Mouse (Mus musculus) limb, embryonic 10.5 days (tissue): Measurements from ENCODE around the gene Mal. TPM values are rescaled to one million over a fixed set of nuclear protein-coding genes. Genes with fewer than 3 reads are reported as not detected.
A peak's percentile ranks its signal among the peaks of the same experiment; 100 is the strongest.
"Not testable (repeated sequence)": the region's sequence is repeated elsewhere in the genome, so short reads cannot be mapped to it uniquely, and the experiment has no call there.

ENCODE experiments used
- DNase-seq: peaks from one replicate; pipeline ENCODE4 v3.0.0-alpha.2; 2017; ENCODE audit warnings: low spot score
- H3K27ac ChIP-seq: fragments of 300-500 bp; sonication (generic); 2 replicates; pipeline ENCODE4 v1.5.1; 2016; ENCODE audit warnings: mild to moderate bottlenecking
- H3K27me3 ChIP-seq: fragments of 300-500 bp; sonication (generic); 2 replicates; pipeline ENCODE4 v1.6.1; 2016; ENCODE audit warnings: low read depth, mild to moderate bottlenecking; ENCODE audit not compliant: poor library complexity, severe bottlenecking
- H3K36me3 ChIP-seq: fragments of 300-500 bp; sonication (generic); 2 replicates; pipeline ENCODE4 v1.6.1; 2016; ENCODE audit warnings: mild to moderate bottlenecking, moderate library complexity
- H3K4me1 ChIP-seq: fragments of 300-500 bp; sonication (generic); 2 replicates; pipeline ENCODE4 v1.6.1; 2016
- H3K4me3 ChIP-seq: fragments of 300-500 bp; sonication (generic); 2 replicates; pipeline ENCODE4 v1.5.1; 2016; ENCODE audit warnings: mild to moderate bottlenecking, moderate library complexity
- H3K9me3 ChIP-seq: fragments of 300-500 bp; sonication (generic); replicated peaks from 2 replicates; pipeline ENCODE4 v1.6.1; 2016; ENCODE audit warnings: mild to moderate bottlenecking
- WGBS: fragments of 180-500 bp; shearing (Covaris S2); methylation state at CpG from one replicate; pipeline ENCODE4 v1.1.7; 2016; 5-methylcytosine and 5-hydroxymethylcytosine counted together
- polyA plus RNA-seq: library from polyadenylated mRNA; unstranded; fragments of >200 nt; fragmentation: Nextera tagmentation; extraction: Ambion mirVana; gene quantifications from 2 replicates; pipeline ENCODE4 v1.2.1, GENCODE M21; 2016

Gene Mal
- polyA plus RNA-seq, 1 experiment from 2014 or later: 0.10 TPM

DNA sequence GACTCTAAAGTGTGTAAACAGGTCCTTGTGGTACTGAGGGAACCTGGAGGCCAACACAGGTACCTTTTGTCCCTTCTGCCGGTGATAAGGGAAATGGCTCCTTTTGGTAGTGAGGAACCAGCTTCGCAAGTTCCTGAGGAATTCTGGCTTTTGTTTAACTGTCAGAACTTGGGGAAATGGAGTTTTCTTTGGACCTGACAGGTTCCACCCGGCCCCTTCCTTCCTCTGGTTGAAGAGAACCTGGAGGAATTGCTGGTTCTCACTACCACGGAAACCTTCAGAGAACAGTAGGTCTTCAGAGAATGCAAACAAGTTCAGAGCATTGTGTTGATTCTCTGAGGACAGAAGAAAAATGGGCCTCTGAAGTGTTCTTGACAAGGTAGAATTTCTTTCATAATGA, 45.1 kb downstream of the Mal start:
- H3K27me3 ChIP-seq: no peaks in the 10 kb centered on the region
- H3K9me3 ChIP-seq: no peaks in the 10 kb centered on the region
- no peak for DNase-seq
- H3K4me1 ChIP-seq: peaks cover 18% of the 10 kb centered on the region
- H3K27ac ChIP-seq: no peak overlapping the region
- WGBS: 87% methylated on average over 4 of the region's 4 CpGs
- no peak overlapping the region for H3K4me3 ChIP-seq
- H3K36me3 ChIP-seq: peaks cover under 1% of the 10 kb centered on the region; the same call in 1 of the 2 replicates

DNA sequence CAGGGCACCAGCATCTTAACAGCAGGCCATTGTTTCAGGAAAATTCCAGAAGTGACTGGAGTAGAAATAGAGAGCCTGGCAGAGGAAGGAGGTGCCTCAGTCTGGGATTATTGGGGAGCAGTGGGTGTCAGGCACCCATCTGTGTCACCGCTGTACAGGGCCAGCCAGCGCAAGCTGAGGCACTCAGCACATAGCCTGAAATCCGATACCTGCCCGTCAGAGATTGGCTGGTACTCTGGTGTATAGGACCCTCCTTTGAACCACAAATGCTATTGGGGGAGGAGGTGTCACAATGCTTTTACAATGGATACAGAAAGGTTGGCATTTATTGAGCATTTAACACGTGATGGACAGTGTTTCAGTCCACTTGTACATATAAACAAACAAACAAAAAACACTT, 47.5 kb downstream of the Mal start:
- Histone ChIP-seq H3K27ac (peak overlapping the region; percentile 72; the same call in 1 of the 2 replicates), H3K9me3 (no peaks in the 10 kb centered on the region), H3K4me1 (peaks cover 18% of the 10 kb centered on the region), H3K27me3 (no peaks in the 10 kb centered on the region), H3K36me3 (peaks cover 25% of the 10 kb centered on the region), H3K4me3 (0 out of 2 replicates have a peak overlapping the region, but pooled peaks have one; percentile 21)
- 2% methylated on average over 5 of the region's 5 CpGs for WGBS
- peak; percentile 52 for DNase-seq

DNA sequence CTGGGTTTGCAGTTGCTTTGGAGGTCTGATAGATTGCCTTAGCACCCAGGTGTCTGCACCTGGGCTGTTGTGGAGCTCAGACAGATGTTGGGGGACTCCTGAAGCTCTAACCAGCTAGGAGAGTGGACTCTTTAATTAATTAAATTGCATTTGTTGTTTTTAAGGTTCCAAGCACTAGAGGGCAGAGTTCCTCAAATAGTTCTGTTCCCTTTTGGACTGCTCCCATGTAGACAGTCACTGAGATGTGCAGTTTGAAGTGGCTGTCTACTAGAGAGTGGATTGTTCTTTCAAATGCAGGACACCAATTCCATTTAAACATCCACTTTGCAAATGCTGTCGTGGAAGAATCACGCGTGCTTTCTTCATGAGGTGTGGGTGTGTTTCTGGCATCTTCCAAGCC, 48.3 kb downstream of the Mal start:
- Histone ChIP-seq H3K4me1 (peaks cover 18% of the 10 kb centered on the region), H3K36me3 (peaks cover 31% of the 10 kb centered on the region), H3K4me3 (no peak overlapping the region), H3K27me3 (no peaks in the 10 kb centered on the region), H3K9me3 (no peaks in the 10 kb centered on the region), H3K27ac (no peak overlapping the region)
- 57% methylated on average over 3 of the region's 3 CpGs for WGBS
- no peak for DNase-seq

DNA sequence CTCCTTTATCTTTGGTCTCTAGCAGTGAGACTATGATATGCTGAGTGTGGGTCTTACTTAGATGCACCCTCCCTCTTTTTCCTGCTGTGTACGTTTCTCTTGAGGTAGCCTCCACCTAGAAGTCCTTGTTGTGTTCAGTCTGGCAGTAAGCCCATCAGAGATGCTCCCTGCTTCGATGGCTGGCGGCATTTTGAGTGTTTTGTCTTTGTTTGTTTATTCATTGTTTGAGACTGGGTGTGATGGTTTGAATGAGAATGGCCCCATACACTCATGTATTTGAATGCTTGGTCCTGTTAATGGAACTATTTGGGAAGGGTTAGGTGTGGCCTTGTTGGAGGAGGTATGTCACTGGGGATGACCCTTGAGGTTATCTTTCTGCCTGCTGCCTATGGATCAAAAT, 51.3 kb downstream of the Mal start:
- H3K4me1 ChIP-seq: peaks cover 18% of the 10 kb centered on the region
- no peak overlapping the region for H3K27ac ChIP-seq
- H3K36me3 ChIP-seq: peaks cover 61% of the 10 kb centered on the region
- no peaks in the 10 kb centered on the region for H3K27me3 ChIP-seq
- no peaks in the 10 kb centered on the region for H3K9me3 ChIP-seq
- H3K4me3 ChIP-seq: no peak overlapping the region
- DNase-seq: no peak
- 95% methylated on average over 3 of the region's 3 CpGs for WGBS

DNA sequence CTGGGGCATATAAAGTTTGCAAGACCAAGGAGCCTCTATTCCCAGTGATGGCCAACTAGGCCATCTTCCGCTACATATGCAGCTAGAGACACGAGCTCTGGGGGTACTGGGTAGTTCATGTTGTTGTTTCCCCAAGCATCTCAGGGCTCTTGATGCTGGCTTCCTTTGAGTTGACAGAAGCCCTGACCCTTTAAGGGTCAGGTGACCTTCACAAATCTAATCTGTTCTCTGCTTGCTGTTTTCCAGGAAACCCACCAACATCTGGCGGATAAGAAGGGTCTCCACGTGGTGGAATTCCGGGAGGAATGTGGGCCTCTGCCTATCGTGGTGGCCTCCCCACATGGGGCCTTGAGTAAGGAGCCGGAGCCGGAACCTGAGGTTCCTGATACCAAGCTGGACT, 53.1 kb downstream of the Mal start:
- not testable (repeated sequence) for DNase-seq, H3K9me3 ChIP-seq, H3K4me1 ChIP-seq, H3K27ac ChIP-seq, H3K27me3 ChIP-seq, H3K4me3 ChIP-seq
- H3K36me3 ChIP-seq: peaks cover 79% of the 10 kb centered on the region
- WGBS: 84% methylated on average over 6 of the region's 8 CpGs

DNA sequence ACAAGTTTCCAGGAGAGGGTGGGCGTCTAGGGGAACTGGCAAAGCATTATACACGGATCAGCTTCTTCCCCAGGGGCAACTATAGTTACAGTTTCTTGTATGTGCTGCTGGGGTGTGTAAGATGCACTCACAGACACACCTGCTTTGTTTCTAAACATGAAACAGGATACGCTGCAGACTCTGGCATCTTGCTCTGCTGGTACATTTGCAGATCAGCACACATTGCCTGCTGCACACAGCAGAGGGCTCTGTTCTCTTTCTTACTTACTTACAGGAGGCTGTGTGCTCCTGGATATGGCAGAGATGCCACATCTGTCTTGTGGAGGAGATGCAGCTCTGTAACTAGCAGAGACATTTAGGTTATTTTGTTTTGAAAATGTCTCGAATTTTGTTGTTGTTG, 65.7 kb downstream of the Mal start:
- H3K4me1 ChIP-seq: peaks cover 35% of the 10 kb centered on the region
- no peaks in the 10 kb centered on the region for H3K9me3 ChIP-seq
- no peaks in the 10 kb centered on the region for H3K27me3 ChIP-seq
- H3K27ac ChIP-seq: no peak overlapping the region
- no peak overlapping the region for H3K4me3 ChIP-seq
- no peak for DNase-seq
- WGBS: 83% methylated on average over 4 of the region's 4 CpGs
- peaks cover 50% of the 10 kb centered on the region for H3K36me3 ChIP-seq

DNA sequence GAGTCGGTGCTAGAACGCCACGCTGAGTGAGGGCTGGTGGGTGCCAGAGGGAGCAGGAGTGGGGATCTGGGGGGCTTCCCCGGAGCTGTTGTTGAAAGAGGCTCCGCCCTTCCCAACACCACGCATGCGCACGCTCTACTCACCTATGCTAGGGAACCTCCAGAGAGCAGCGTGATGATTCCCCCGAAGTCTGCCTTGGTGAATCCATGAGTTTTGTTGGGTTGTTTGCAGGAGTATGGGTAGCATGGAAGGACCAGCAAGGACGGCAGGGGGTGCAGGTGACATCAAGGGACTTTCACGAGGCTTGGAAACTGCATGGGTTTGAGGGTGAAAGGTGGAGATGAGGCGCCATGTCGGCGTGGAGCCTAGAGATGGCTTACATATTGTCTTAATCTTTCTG, 66.3 kb downstream of the Mal start:
- Histone ChIP-seq H3K4me3 (no peak overlapping the region; the same call in 1 of the 2 replicates), H3K27ac (no peak overlapping the region), H3K36me3 (peaks cover 44% of the 10 kb centered on the region)

DNA sequence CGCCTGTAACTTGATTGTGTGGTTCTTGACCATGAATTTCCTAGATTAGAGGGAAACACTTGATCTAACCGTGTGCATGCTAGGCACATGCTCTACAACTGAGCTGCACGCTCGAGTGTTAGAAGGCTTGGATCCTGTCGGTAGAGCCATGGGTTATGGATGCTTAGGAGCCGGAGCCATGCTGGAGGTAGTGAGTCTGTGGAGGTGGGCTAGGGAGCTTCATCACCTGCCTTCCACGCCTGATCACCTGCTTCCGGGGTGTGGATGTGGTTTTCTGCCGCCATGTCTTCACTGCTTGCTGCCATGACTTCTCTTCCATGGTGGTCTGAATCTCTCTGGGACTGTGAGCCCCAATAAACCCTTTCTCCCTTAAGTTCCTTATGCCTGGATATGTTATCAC, 67.6 kb downstream of the Mal start:
- H3K4me3 ChIP-seq: no peak overlapping the region
- no peaks in the 10 kb centered on the region for H3K27me3 ChIP-seq
- 90% methylated on average over 9 of the region's 9 CpGs for WGBS
- no peak overlapping the region for H3K27ac ChIP-seq
- peaks cover 31% of the 10 kb centered on the region for H3K36me3 ChIP-seq
- DNase-seq: no peak
- H3K9me3 ChIP-seq: no peaks in the 10 kb centered on the region
- H3K4me1 ChIP-seq: peaks cover 42% of the 10 kb centered on the region

More for the DNA sequence above, 66.3 kb downstream of the Mal start:
- Histone ChIP-seq H3K4me1 (peaks cover 35% of the 10 kb centered on the region), H3K9me3 (no peaks in the 10 kb centered on the region), H3K27me3 (no peaks in the 10 kb centered on the region)
- WGBS: 78% methylated on average over 15 of the region's 15 CpGs
- no peak for DNase-seq

DNA sequence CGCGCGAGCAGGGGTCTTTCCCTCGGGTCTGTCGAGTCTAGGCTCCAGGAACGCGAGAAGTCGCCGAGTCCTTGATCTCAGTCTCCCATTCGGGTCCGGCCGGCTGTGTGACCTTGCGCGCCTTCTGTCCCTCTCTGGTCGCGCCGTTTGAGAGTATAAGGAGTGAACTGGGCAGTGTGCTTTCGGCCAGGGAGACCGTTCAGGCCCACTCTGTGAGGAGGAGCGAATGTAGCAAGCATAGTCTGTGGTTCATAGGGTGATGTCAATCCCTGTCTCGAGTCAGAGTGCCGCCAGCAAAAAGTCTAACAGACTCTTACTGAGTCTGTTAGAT, 69.0 kb downstream of the Mal start:
- H3K4me1 ChIP-seq: peaks cover 46% of the 10 kb centered on the region
- H3K36me3 ChIP-seq: peaks cover 19% of the 10 kb centered on the region
- H3K4me3 ChIP-seq: peak overlapping the region; percentile 92
- under 1% methylated on average over 22 of the region's 22 CpGs for WGBS
- no peaks in the 10 kb centered on the region for H3K9me3 ChIP-seq
- no peak for DNase-seq
- peak overlapping the region; percentile 99 for H3K27ac ChIP-seq
- H3K27me3 ChIP-seq: no peaks in the 10 kb centered on the region

DNA sequence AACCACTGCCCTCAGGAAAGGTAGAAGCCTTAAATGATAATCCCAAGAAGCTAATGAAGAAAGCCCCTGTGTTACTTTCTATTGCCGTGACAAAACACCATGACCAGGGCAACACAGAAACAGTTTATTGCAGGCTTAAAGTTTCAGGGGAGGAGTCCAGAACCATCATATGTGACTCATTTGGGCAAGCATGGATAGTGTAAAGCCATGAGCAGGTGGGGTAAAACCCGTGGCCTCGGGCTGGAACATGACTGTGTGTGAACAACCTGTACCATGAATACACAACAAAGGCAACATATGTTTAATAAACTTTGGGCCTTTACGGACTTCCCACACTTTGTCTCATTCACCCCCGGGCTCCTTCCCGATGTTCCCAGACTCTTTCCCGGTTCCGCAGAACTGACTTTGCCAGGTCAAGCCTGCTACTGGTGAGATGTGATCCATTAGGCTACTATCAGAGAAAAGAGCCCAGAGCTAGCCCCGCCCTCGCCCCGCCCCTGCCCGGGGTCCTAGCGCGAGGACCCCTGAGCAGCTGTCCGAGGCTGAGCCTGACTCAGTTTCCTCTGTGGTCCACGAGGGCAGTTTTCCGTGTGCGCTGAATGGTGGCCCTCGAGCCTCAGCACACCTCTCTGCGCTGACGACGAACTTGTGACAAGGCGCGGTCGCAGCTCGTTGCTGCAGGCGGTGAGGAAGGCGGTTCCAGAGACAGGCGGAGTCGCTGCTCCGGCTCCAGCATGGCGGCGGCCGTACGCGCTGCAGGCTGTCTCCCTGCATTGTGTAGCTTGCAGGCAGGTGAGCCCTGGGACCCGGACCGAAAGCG, 69.6 kb downstream of the Mal start, which contains the start of the genes Zfp661 and Mrps5:
Zfp661 (minus strand) TSS at position 401 of the 820 bp plus-strand sequence.
Mrps5 (plus strand) TSS at position 529 of the 820 bp plus-strand sequence.
- H3K27ac ChIP-seq: peak within 1 kb of the TSS; percentile 99
- 5% methylated on average over 39 of the region's 39 CpGs for WGBS
- peak; percentile 92 for DNase-seq

DNA sequence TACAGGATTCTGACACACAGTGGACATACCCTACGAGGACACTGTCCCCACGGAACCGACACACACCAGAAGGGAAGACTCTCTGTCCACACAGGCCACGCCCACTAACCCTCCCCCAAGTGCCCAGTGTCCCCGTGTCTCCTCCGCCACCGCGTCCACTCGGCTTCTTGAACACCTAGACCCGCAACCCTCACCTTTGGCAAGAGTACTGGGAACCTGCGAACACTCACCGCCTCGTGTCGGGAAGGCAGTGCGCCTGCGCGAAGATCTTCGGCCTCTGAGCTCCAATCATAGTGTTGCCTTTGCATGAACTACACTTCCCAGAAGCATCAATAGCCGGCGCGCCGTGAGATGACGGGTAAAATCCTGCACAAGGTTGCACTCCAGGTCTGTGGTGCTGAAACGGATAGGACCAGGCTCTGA, 72.0 kb downstream of the Mal start:
- Histone ChIP-seq H3K27me3 (no peaks in the 10 kb centered on the region), H3K4me3 (peak overlapping the region; percentile 77), H3K27ac (peak overlapping the region; percentile 69), H3K9me3 (no peaks in the 10 kb centered on the region), H3K36me3 (no peaks in the 10 kb centered on the region; the same call in 1 of the 2 replicates), H3K4me1 (peaks cover 37% of the 10 kb centered on the region)
- under 1% methylated on average over 24 of the region's 24 CpGs for WGBS
- DNase-seq: peak; percentile 95

More for the DNA sequence above, 69.6 kb downstream of the Mal start, which contains the start of the genes Zfp661 and Mrps5:
- peaks cover 13% of the 10 kb centered on the region for H3K36me3 ChIP-seq
- no peaks in the 10 kb centered on the region for H3K9me3 ChIP-seq
- no peaks in the 10 kb centered on the region for H3K27me3 ChIP-seq
- H3K4me3 ChIP-seq: peak within 1 kb of the TSS; percentile 92
- H3K4me1 ChIP-seq: peaks cover 46% of the 10 kb centered on the region
